ENCODE assay signal across 8 mouse cellular contexts in the genomic region with DNA sequence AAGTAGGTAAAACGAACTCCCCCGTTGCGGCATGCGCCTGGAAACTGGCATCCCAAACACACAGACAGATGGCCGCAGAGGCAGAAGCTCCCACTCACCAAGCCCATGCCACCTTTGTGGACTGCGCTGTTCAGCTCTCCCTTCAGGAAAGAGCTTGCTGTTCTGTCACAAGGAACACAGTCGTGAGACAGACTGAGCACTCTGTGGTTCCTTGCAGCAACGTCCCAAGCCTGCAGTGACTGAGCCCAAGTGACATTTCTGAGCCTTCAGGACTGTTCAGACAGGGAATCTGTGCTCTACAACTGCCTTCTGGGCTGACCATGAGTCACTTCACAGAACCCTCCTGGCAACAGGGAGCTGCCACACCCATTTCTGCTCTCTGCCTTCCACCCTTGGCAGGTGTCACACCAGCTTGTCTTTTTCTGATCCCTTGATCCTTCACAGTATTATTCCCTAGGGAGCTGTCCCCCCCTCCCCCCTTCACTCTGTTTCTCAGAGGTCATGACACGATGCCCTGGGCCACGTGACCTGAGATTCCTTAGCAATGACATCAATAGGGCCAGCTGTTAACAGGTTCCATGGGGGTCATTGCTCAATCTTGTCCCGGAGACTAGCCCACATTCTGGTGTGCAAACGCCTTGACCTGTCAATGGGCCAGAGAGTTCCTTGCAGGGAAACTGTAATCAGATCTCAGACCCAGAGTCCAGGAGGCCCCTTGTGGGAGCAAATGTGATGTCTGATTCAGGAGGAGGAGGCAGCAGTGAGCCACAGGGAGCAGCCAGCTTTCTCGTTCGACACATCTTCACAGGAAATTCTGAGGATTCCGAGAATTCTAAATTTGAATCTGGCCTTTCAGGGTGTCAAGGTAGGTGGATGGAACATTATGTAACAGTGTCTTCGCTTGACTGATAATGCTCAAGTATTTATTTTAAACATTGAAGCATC. TPM values are rescaled to one million over a fixed set of nuclear protein-coding genes. Genes with fewer than 3 reads are reported as not detected.
DNase-seq lines count a peak whose midpoint lies in the region; ATAC-seq and TF ChIP-seq lines count a peak whose summit lies in the region.

No protein-coding gene starts in this region.

- H3K27me3 ChIP-seq in forebrain, embryonic 13.5 days: no peaks in the 10 kb centered on the region
- H3K27me3 ChIP-seq in forebrain, embryonic 14.5 days (replicated peaks; ENCODE audit: control insufficient read depth, insufficient read depth, low read length): no peaks in the 10 kb centered on the region
- no peaks in the 10 kb centered on the region for H3K27me3 ChIP-seq in kidney, adult 2 months (replicated peaks; ENCODE audit: control insufficient read depth, insufficient read depth, low read length)

- H3K9ac ChIP-seq in forebrain, embryonic 13.5 days: no peak overlapping the region
- H3K9ac ChIP-seq in forebrain, embryonic 14.5 days (ENCODE audit: low read length): no peak overlapping the region

- no peaks in the 10 kb centered on the region for H3K36me3 ChIP-seq in forebrain, embryonic 13.5 days (ENCODE audit: poor library complexity, severe bottlenecking)
- no peaks in the 10 kb centered on the region for H3K36me3 ChIP-seq in forebrain, embryonic 14.5 days (ENCODE audit: control insufficient read depth, insufficient read depth, low read length)
- H3K36me3 ChIP-seq in kidney, adult 2 months (ENCODE audit: control insufficient read depth, insufficient read depth, low read length): no peaks in the 10 kb centered on the region

- H3K27ac ChIP-seq in forebrain, embryonic 13.5 days: no peak overlapping the region
- no peak overlapping the region for H3K27ac ChIP-seq in forebrain, embryonic 14.5 days (ENCODE audit: low read depth, low read length)
- no peak overlapping the region for H3K27ac ChIP-seq in kidney, adult 2 months (ENCODE audit: insufficient read depth, low read depth, low read length)

- H3K4me2 ChIP-seq in forebrain, embryonic 13.5 days: no peak overlapping the region
- no peak overlapping the region for H3K4me2 ChIP-seq in forebrain, embryonic 14.5 days (ENCODE audit: low read length)

- TF ChIP-seq POLR2A in kidney, adult 2 months (IDR thresholded peaks at IDR 0.05; ENCODE audit: low read depth, low read length): no peak

- peaks cover 7% of the 10 kb centered on the region for H3K4me1 ChIP-seq in forebrain, embryonic 13.5 days
- peaks cover 5% of the 10 kb centered on the region for H3K4me1 ChIP-seq in forebrain, embryonic 14.5 days (ENCODE audit: control insufficient read depth, insufficient read depth, low read length)
- H3K4me1 ChIP-seq in kidney, adult 2 months (ENCODE audit: control insufficient read depth, insufficient read depth, low read length): peaks cover 6% of the 10 kb centered on the region; the same call in 1 of the 2 replicates

- ATAC-seq in forebrain, embryonic 13.5 days: 0 out of 2 replicates have a peak, but pooled peaks have one; percentile 30
- no peak for ATAC-seq in forebrain, embryonic 14.5 days
- ATAC-seq in megakaryocyte-erythroid progenitor cell, adult 5-6 weeks (replicated peaks; ENCODE audit: low FRiP score, low TSS enrichment, poor library complexity, severe bottlenecking): 0 out of 2 replicates have a peak, but pooled peaks have one; percentile 30

- no peak overlapping the region for H3K4me3 ChIP-seq in forebrain, embryonic 13.5 days
- no peak overlapping the region for H3K4me3 ChIP-seq in forebrain, embryonic 14.5 days (ENCODE audit: low read depth, low read length)
- H3K4me3 ChIP-seq in kidney, adult 2 months (ENCODE audit: insufficient read depth, low read depth, low read length): no peak overlapping the region

- 53% methylated on average over 16 of the region's 16 CpGs for whole genome bisulfite sequencing in forebrain, embryonic 13.5 days
- WGBS in forebrain, embryonic 14.5 days: 59% methylated on average over 16 of the region's 16 CpGs
- 54% methylated on average over 16 of the region's 16 CpGs for WGBS in kidney, adult 2 months

- 0 out of 2 replicates have a peak, but pooled peaks cover 4% of the 10 kb centered on the region for H3K9me3 ChIP-seq in forebrain, embryonic 13.5 days (replicated peaks)
- H3K9me3 ChIP-seq in forebrain, embryonic 14.5 days (replicated peaks; ENCODE audit: control insufficient read depth, low read length): no peaks in the 10 kb centered on the region

- no peak for DNase-seq in forebrain, embryonic 14.5 days (ENCODE audit: low spot score)
- peak; percentile 44 to 63 for DNase-seq in urinary bladder, adult 18-20 months (ENCODE audit: low spot score in 2 of 2)
- no peak for DNase-seq in urinary bladder, adult 2 months (ENCODE audit: low spot score)
- peak; percentile 70 for DNase-seq in gastrocnemius, postnatal 10 days
- DNase-seq in kidney, adult 2 months: peak; percentile 62
- DNase-seq in thymus, adult 18-20 months: no peak

- no peak; the same call in 1 of the 2 replicates for TF ChIP-seq CTCF in kidney, adult 2 months (conservative IDR thresholded peaks at IDR 0.05; ENCODE audit: insufficient read depth, insufficient read length, low read depth, low read length)

RNA-seq across cellular contexts. Expression of a gene that starts 39.9 kb away (rescaled TPM):
- 43.3 and 51.8 TPM in 2 replicates for polyA plus RNA-seq in forebrain, embryonic 13.5 days (2015; fragmentation: Nextera tagmentation; extraction: Ambion mirVana)
- 33.9 and 36.4 TPM in 2 replicates for polyA plus RNA-seq in forebrain, embryonic 14.5 days (2014; fragmentation: Nextera tagmentation; extraction: Ambion mirVana)
- polyA plus RNA-seq in urinary bladder, adult 2 months (2012; rRNA removed): 26.5 and 27.9 TPM in 2 replicates
- 10 to 100 TPM; 57.2 to 60.9 TPM for total RNA-seq in gastrocnemius, postnatal 10 days (2021)
- 14.7 and 15.5 TPM in 2 replicates for polyA plus RNA-seq in kidney, adult 2 months (2012; rRNA removed)
- 68.4 and 73.2 TPM in 2 replicates for total RNA-seq in megakaryocyte-erythroid progenitor cell, adult 5-6 weeks (2014; fragmentation: Nextera tagmentation)
- 71.5 and 73.6 TPM in 2 replicates for total RNA-seq in megakaryocyte-erythroid progenitor cell, adult 5-6 weeks (2017)

RNA-seq across cellular contexts. Expression of a gene that starts 44.0 kb away (rescaled TPM):
- 12.5 and 13.5 TPM in 2 replicates for polyA plus RNA-seq in forebrain, embryonic 13.5 days (2015; fragmentation: Nextera tagmentation; extraction: Ambion mirVana)
- polyA plus RNA-seq in forebrain, embryonic 14.5 days (2014; fragmentation: Nextera tagmentation; extraction: Ambion mirVana): 12.1 and 13.8 TPM in 2 replicates
- polyA plus RNA-seq in urinary bladder, adult 2 months (2012; rRNA removed): 42.1 and 52.0 TPM in 2 replicates
- 100 to 1,000 TPM; 102 to 115 TPM for total RNA-seq in gastrocnemius, postnatal 10 days (2021)
- polyA plus RNA-seq in kidney, adult 2 months (2012; rRNA removed): 4.4 and 5.9 TPM in 2 replicates
- 34.9 and 39.7 TPM in 2 replicates for total RNA-seq in megakaryocyte-erythroid progenitor cell, adult 5-6 weeks (2014; fragmentation: Nextera tagmentation)
- 57.2 and 74.8 TPM in 2 replicates for total RNA-seq in megakaryocyte-erythroid progenitor cell, adult 5-6 weeks (2017)

RNA-seq across cellular contexts. Expression of a gene that starts 50.0 kb away (rescaled TPM):
- polyA plus RNA-seq in forebrain, embryonic 13.5 days (2015; fragmentation: Nextera tagmentation; extraction: Ambion mirVana): 0.85 and 0.97 TPM in 2 replicates
- 0.17 and 0.46 TPM in 2 replicates for polyA plus RNA-seq in forebrain, embryonic 14.5 days (2014; fragmentation: Nextera tagmentation; extraction: Ambion mirVana)
- polyA plus RNA-seq in urinary bladder, adult 2 months (2012; rRNA removed): 0.29 and 0.35 TPM in 2 replicates
- total RNA-seq in gastrocnemius, postnatal 10 days (2021): under 1 TPM; 0.59 to 0.66 TPM
- 0.59 and 0.94 TPM in 2 replicates for polyA plus RNA-seq in kidney, adult 2 months (2012; rRNA removed)
- 7.2 TPM in 1 of 2 replicates, not detected in the other for total RNA-seq in megakaryocyte-erythroid progenitor cell, adult 5-6 weeks (2014; fragmentation: Nextera tagmentation)
- not detected in 2 replicates for total RNA-seq in megakaryocyte-erythroid progenitor cell, adult 5-6 weeks (2017)

Comparison
In these comparisons a context has a peak if more than half of its experiments do, and no peak if none do; other contexts are left out.
1. DNase-seq: peak in urinary bladder, adult 18-20 months (2 of 2), gastrocnemius, postnatal 10 days (single experiment) and kidney, adult 2 months (single experiment); none in forebrain, embryonic 14.5 days (single experiment), urinary bladder, adult 2 months (single experiment) and thymus, adult 18-20 months (0 of 2).